Mouse (Mus musculus) midbrain, embryonic 16.5 days (tissue): ENCODE results near the gene Nckipsd. TPM values are rescaled to one million over a fixed set of nuclear protein-coding genes. Genes with fewer than 3 reads are reported as not detected.

Experiments used
- ATAC-seq: fragments of 200-750 bp; cut with Nextera tagmentation; 2 replicates; pipeline ENCODE4 v1.8.0; 2017; ENCODE audit warnings: moderate TSS enrichment
- H3K27ac ChIP-seq: fragments of 300-500 bp; sonication (generic); 2 replicates; pipeline ENCODE4 v1.5.1; 2014; ENCODE audit warnings: mild to moderate bottlenecking, low read length, mixed read lengths
- H3K27me3 ChIP-seq: fragments of 300-500 bp; sonication (generic); 2 replicates; pipeline ENCODE4 v1.6.1; 2014; ENCODE audit warnings: low read depth, low read length, mixed read lengths; ENCODE audit not compliant: control insufficient read depth, insufficient read depth
- H3K36me3 ChIP-seq: fragments of 300-500 bp; sonication (generic); 2 replicates; pipeline ENCODE4 v1.6.1; 2014; ENCODE audit warnings: mild to moderate bottlenecking, low read length, moderate library complexity, mixed read lengths; ENCODE audit not compliant: control insufficient read depth, insufficient read depth
- H3K4me1 ChIP-seq: fragments of 300-500 bp; sonication (generic); 2 replicates; pipeline ENCODE4 v1.6.1; 2014; ENCODE audit warnings: mild to moderate bottlenecking, low read length, mixed read lengths; ENCODE audit not compliant: control insufficient read depth, insufficient read depth
- H3K4me2 ChIP-seq: fragments of 300-500 bp; sonication (generic); 2 replicates; pipeline ENCODE4 v1.6.1; 2014; ENCODE audit warnings: mild to moderate bottlenecking, low read length, mixed read lengths
- H3K4me3 ChIP-seq: fragments of 300-500 bp; sonication (generic); 2 replicates; pipeline ENCODE4 v1.5.1; 2014; ENCODE audit warnings: low read depth, mild to moderate bottlenecking, low read length, moderate library complexity, mixed read lengths
- H3K9ac ChIP-seq: fragments of 300-500 bp; sonication (generic); 2 replicates; pipeline ENCODE4 v1.6.1; 2014; ENCODE audit warnings: low read depth, low read length, mixed read lengths
- H3K9me3 ChIP-seq: fragments of 300-500 bp; sonication (generic); replicated peaks from 2 replicates; pipeline ENCODE4 v1.6.1; 2014; ENCODE audit warnings: mild to moderate bottlenecking, low read length, mixed read lengths; ENCODE audit not compliant: control insufficient read depth, poor library complexity, severe bottlenecking
- WGBS: fragments of 180-500 bp; shearing (Covaris S2); extraction: QIAGEN DNeasy Blood & Tissue Kit; methylation state at CpG from one replicate; pipeline ENCODE4 v1.1.7; 2014; 5-methylcytosine and 5-hydroxymethylcytosine counted together
- polyA plus RNA-seq: library from polyadenylated mRNA; unstranded; fragments of >200 nt; fragmentation: Nextera tagmentation; extraction: Ambion mirVana; gene quantifications from 2 replicates; pipeline ENCODE4 v1.2.1, GENCODE M21; 2015

Nckipsd gene
- polyA plus RNA-seq, 1 experiment from 2014 or later, result 51.7 TPM

- WGBS, result 38% methylated on average over 11 of the region's 11 CpGs
Observed at GRCm38 (mm10) chr9:108795762-108796161, 12.4 kb upstream of the Nckipsd start.

DNA sequence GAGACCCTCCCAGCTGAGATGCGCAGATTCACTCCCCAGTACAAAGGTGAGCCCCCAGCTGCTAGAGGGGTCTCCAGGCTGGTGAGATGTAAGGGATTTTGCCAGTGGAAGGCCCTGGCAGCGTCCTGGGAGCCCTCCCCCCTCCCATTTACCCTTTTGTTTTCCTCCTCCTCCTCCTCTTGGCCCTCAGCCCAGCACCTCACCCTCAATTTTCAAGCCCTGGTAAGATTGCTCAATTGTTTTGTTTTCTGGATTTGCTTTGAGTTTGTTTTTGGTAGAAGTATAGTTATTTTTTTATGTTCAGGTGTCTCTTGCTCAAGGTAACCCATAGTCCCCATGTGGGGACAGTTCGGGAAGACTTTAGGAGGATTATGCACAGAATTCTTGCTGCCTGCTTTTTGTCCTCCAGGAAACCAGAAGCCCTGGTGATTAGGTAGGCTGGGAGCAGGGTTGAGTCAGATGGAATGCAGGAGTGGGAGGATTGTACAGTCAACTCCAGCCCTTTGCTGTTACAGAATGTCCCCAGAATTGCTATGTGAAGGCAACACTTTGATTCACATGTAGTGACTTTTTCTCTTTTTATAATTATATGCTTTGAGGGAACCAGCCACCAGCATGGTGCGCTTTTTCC lies 11.7 kb upstream of the Nckipsd start:
- Histone ChIP-seq H3K36me3 (peaks cover 31% of the 10 kb centered on the region), H3K27me3 (no peaks in the 10 kb centered on the region), H3K9ac (no peak overlapping the region), H3K9me3 (no peaks in the 10 kb centered on the region), H3K27ac (no peak overlapping the region), H3K4me3 (no peak overlapping the region), H3K4me1 (peaks cover 50% of the 10 kb centered on the region), H3K4me2 (no peak overlapping the region)
- 52% methylated on average over 4 of the region's 4 CpGs for WGBS
- ATAC-seq, result no peak

More at GRCm38 (mm10) chr9:108795762-108796161, 12.4 kb upstream of the Nckipsd start:
- H3K4me1 ChIP-seq, result peaks cover 56% of the 10 kb centered on the region
- peaks cover 27% of the 10 kb centered on the region for H3K36me3 ChIP-seq
- H3K4me2 ChIP-seq, result no peak overlapping the region
- H3K9ac ChIP-seq, result no peak overlapping the region
- H3K4me3 ChIP-seq, result no peak overlapping the region
- H3K27me3 ChIP-seq, result no peaks in the 10 kb centered on the region
- ATAC-seq, result no peak
- no peak overlapping the region for H3K27ac ChIP-seq
- H3K9me3 ChIP-seq, result no peaks in the 10 kb centered on the region

- Histone ChIP-seq H3K4me3 (no peak overlapping the region), H3K27me3 (no peaks in the 10 kb centered on the region), H3K4me1 (peaks cover 40% of the 10 kb centered on the region), H3K9ac (no peak overlapping the region), H3K27ac (no peak overlapping the region), H3K36me3 (peaks cover 35% of the 10 kb centered on the region), H3K9me3 (no peaks in the 10 kb centered on the region), H3K4me2 (no peak overlapping the region)
- ATAC-seq, result no peak
- WGBS, result 90% methylated on average over 7 of the region's 7 CpGs
Observed at GRCm38 (mm10) chr9:108797477-108797876, 10.7 kb upstream of the Nckipsd start.

DNA sequence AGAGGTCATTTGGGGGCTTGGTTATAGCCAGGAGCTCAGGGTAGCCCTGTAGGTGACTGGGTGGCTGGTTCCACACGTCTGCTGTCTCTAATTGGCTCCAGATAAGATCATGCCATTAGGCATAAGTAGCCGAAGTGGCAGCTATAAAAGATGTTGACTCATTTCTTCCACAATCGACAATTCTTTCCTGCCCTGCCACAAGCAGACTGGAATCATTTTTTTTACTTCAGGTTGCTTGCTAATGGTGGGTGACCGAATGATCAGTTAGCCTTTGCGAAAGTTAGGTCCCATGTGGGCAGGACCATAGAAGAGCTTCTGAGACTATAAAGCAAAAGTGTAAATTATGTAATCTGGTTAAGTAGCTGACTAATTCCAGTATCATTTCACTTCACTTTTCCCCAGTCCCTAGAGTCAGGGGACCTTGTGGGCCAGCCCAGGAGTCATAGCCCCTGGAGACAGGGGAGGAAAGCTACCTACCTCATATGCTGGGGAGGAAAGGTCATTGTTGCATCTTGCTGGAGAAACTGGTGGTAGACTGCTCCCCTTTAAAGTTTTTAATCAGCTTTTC lies 9.6 kb upstream of the Nckipsd start:
- H3K27me3 ChIP-seq, result no peaks in the 10 kb centered on the region
- H3K36me3 ChIP-seq, result peaks cover 36% of the 10 kb centered on the region
- no peak overlapping the region for H3K27ac ChIP-seq
- H3K9me3 ChIP-seq, result no peaks in the 10 kb centered on the region
- H3K4me3 ChIP-seq, result no peak overlapping the region
- 87% methylated on average over 5 of the region's 5 CpGs for WGBS
- no peak overlapping the region for H3K4me2 ChIP-seq
- H3K4me1 ChIP-seq, result peaks cover 29% of the 10 kb centered on the region
- no peak for ATAC-seq
- no peak overlapping the region for H3K9ac ChIP-seq

DNA sequence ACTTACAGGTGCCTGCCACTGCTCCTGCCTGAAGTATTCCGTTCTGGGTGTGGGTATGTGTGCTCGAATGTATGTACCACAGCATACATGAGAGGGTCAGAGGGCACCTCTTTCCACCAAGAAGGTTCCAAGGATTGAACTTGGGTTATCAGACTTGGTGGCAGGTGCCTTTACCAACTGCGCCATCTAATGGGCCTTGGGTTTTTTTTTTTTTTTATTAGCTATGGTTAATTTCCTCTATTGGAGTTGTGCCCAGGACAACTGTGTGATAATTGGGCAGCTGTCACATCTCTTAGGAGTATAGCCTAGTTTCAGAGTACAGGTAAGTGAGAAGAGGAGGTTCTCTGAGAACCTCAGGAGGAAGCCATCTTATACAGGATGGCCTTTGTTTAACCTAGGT lies 8.6 kb upstream of the Nckipsd start:
- no peaks in the 10 kb centered on the region for H3K27me3 ChIP-seq
- H3K4me2 ChIP-seq, result no peak overlapping the region
- no peak overlapping the region for H3K9ac ChIP-seq
- H3K9me3 ChIP-seq, result no peaks in the 10 kb centered on the region
- no peak overlapping the region for H3K4me3 ChIP-seq
- no peak overlapping the region for H3K27ac ChIP-seq
- no peak for ATAC-seq
- 89% methylated on average over 3 of the region's 3 CpGs for WGBS
- H3K36me3 ChIP-seq, result peaks cover 43% of the 10 kb centered on the region
- H3K4me1 ChIP-seq, result peaks cover 20% of the 10 kb centered on the region

GRCm38 (mm10) chr9:108805768-108806167 lies 2.4 kb upstream of the Nckipsd start:
- ATAC-seq, result no peak
- Histone ChIP-seq H3K4me1 (peaks cover 16% of the 10 kb centered on the region), H3K9me3 (no peaks in the 10 kb centered on the region), H3K4me2 (no peak overlapping the region), H3K36me3 (peaks cover 36% of the 10 kb centered on the region), H3K27ac (no peak overlapping the region), H3K4me3 (no peak overlapping the region), H3K9ac (0 out of 2 replicates have a peak overlapping the region, but pooled peaks have one; percentile 4), H3K27me3 (no peaks in the 10 kb centered on the region)
- WGBS, result 81% methylated on average over 8 of the region's 8 CpGs

- Histone ChIP-seq H3K27ac (no peak overlapping the region), H3K4me2 (no peak overlapping the region), H3K4me1 (peaks cover 16% of the 10 kb centered on the region), H3K4me3 (no peak overlapping the region), H3K36me3 (peaks cover 34% of the 10 kb centered on the region), H3K27me3 (no peaks in the 10 kb centered on the region), H3K9me3 (no peaks in the 10 kb centered on the region), H3K9ac (no peak overlapping the region)
- ATAC-seq, result no peak
Observed at GRCm38 (mm10) chr9:108806379-108806778, 1.8 kb upstream of the Nckipsd start.

DNA sequence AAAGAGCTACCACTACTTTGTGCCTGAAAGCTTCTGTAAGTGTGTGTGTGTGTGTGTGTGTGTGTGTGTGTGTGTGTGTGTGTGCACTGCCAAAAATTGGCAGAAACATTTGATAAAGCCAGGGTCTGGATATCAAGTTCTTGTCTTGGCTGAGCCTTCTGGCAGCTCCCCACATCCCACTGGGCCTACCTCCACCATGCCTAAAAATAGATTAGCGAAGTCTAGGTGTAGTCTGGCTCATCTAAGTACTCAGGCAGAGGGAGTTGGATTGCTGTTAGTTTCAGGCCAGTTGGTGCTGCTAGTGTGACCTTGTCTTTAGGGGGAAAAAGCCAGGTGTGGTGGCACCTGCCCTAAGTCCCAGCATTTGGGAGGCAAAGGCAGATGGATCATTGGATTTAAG lies 1.3 kb upstream of the Nckipsd start:
- no peaks in the 10 kb centered on the region for H3K9me3 ChIP-seq
- H3K4me1 ChIP-seq, result peaks cover 16% of the 10 kb centered on the region
- H3K36me3 ChIP-seq, result peaks cover 39% of the 10 kb centered on the region
- no peak overlapping the region for H3K4me2 ChIP-seq
- no peak overlapping the region for H3K27ac ChIP-seq
- H3K4me3 ChIP-seq, result no peak overlapping the region
- no peaks in the 10 kb centered on the region for H3K27me3 ChIP-seq
- ATAC-seq, result no peak
- WGBS, result 100% methylated on average over 1 of the region's 1 CpGs
- H3K9ac ChIP-seq, result no peak overlapping the region

DNA sequence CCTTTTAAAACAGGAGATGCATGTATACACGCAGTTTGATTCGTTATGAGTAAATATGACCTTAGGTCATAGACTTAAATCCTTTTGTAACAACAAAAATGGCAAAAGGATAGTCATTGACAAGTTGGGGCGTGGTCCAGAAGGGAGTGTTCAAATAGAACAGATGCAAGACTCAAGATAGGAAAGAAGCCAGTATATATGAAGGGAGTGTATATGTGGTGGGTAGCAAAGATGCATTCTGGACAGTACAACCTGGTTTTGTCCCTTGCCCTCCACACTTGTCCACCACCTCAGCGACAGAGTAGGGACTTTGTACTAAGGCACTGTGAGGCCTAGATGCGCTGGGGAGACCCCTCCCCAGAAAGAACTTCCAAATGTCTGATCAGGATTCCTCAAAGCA lies 494 bp upstream of the Nckipsd start:
- H3K27ac ChIP-seq, result peak overlapping the region; percentile 55; the same call in 1 of the 2 replicates
- ATAC-seq, result peak; percentile 23
- peaks cover 43% of the 10 kb centered on the region for H3K36me3 ChIP-seq
- peaks cover 16% of the 10 kb centered on the region for H3K4me1 ChIP-seq
- no peak overlapping the region for H3K9ac ChIP-seq
- H3K27me3 ChIP-seq, result no peaks in the 10 kb centered on the region
- H3K9me3 ChIP-seq, result no peaks in the 10 kb centered on the region
- H3K4me3 ChIP-seq, result no peak overlapping the region
- 77% methylated on average over 5 of the region's 5 CpGs for WGBS
- H3K4me2 ChIP-seq, result peak overlapping the region; percentile 87; the same call in 1 of the 2 replicates
